Mouse (Mus musculus): ENCODE measurements around the gene Gm40193.
A peak's percentile ranks its signal among the peaks of the same experiment; 100 is the strongest.

Gm40193 gene

DNA sequence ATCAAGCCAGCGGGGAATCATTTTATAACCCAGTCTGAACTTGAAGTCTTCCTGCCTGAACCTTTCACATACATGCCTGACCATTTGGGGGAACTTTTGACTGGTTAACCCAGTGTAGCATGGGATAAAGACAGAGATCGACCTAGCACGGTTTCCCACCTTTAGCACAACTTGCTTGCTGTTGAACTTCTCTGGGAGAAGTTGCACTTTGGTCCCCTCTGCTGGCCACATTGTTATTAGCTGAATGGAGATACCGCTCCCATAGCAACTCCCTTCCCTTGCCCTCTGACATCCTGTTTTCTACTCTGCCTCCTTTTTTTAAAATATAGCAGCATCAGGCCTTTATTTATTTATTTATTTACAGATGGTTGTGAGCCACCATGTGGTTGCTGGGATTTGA, 26.4 kb downstream of the Gm40193 start:
- DNase-seq (ENCODE audit: low read depth, low spot score): peak; percentile 53

DNA sequence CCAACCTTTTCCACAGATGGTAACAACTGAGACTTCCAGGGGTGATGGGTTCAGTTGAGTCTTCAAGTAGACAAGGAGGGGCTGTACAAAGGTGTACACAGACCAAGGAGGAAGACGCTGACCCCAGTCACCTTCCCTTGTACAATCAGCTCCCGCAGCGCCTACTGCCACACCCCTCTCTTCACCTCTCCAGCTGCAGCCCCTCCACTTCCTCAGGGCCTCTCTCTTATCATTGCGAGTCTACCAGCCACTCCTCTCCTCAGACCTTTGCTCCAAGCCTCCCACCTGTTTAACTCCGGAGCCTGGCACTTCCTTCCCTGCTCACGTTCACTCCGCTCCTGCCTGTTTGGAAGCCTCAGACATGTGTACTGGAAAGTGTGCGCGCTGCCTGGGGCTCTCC, 27.8 kb downstream of the Gm40193 start, which contains the start of gene Tm4sf5:
Tm4sf5 (plus strand) TSS at position 275 of the 400 bp plus-strand sequence.
- DNase-seq (ENCODE audit: low read depth, low spot score): no peak

DNA sequence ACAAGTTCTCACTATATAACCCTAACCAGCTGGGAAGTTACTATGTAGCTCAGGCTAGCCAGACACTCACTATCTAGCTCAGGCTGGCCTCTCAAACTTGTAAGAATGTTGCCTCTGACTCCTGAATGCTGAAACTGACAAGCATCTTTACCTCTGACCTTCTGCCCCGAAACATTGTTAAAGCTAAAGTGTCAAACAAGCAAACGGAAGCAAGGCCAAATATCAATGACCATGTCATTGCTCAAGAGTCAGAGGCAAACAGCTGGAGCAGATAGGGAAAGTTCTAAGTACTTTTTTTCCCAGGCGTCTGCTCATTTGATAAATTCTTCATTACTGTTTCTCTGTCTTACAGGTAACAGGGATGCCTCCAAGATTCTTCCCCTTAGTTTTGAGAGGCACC, 30.7 kb downstream of the Gm40193 start:
- no peak for DNase-seq (ENCODE audit: low read depth, low spot score)

DNA sequence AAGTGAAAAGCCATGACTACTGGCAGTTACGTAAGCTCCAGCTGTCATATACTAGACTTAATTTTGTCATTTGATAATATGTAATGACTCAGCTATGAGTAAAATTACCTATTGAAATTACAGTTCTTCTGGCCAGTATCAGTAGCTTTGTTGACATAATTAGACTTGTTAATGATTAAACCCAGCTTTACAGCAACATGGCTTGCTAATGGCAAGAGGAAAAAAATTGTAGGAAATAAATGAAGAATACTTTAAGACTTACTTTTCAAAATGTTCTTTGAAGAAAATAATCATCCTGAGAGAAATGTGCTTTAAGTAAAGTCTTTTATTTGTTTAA, 32.3 kb downstream of the Gm40193 start:
- DNase-seq (ENCODE audit: low read depth, low spot score): no peak

DNA sequence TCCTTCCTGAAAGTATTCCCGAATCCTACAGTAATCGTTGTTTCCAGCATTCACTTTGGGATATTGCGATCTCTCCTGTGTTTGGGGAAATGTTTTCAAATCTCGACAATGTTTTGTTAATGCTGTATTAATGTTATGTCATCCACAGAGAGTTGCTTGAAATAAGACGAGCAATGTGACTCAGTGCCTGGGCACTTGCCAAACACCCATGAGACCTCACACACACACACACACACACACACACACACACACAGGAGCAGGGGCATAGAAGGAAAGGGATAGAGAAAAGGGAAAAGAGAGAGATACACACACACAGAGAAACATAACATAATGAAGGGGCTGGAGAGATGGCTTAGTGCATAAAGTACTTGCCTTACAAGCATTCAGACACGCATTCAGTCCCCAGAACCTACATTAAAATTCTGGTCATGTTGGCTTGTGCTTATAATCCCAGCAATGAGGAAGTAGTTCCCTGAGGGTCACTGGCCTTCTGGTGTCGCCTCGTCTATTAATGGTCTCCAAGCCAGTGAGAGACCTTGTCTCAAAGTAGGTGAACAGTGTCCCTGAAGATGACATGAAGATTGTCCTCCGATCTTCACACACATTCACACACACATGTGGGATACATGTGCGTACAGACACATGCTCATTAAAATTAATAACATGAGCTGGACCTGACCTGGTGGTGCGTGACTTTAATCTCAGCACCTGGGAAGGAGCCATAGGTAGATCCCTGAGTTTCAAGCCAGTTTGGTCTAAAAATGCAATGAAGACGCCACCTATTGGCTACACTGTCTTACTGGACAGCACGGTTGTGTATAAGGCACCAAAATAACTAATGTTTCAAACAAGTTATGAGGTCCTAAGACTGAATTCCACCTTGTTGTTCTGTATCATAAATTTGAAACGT, 32.9 kb downstream of the Gm40193 start:
- no peak for DNase-seq (ENCODE audit: low read depth, low spot score)

DNA sequence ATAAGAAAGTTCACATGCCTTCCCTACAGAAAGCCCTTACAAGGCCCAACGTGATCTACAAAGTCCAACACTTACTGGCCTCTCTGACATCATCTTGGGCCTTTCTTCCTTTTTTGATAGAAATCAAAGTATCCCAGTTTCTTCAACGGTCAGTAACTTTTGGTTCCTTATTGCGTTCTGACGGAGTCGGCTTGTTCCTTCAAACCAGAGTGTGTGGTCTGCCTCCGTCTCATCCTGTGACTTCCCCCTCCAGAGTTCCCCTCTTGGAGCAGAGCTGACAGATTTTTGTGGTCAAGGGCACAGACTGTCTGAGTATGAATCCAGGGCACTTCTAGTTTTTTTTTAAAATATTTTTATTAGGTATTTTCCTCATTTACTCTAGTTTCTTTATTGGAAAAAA, 43.1 kb downstream of the Gm40193 start:
- peak; percentile 25 for DNase-seq (ENCODE audit: low read depth, low spot score)

DNA sequence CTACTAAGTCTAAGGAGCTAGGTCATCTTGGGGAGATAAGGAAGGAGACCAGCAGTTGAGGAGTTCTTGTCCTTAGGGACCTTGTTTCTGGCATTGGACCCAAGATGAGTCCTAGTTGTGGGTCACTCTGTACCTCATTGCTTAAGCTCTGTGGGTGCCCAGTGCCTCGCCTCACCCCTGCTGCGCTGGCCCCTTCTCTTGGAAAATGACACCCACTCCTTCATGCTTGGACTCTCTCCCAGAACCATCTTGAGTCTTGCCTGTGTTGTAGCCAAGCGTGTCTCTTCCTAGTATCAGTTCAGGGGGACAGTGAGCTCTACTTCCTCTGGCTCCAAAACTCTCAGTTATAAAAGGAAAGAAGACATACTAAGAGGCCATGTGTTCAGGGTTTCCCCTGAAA, 43.6 kb downstream of the Gm40193 start:
- peak; percentile 84 for DNase-seq (ENCODE audit: low read depth, low spot score)

DNA sequence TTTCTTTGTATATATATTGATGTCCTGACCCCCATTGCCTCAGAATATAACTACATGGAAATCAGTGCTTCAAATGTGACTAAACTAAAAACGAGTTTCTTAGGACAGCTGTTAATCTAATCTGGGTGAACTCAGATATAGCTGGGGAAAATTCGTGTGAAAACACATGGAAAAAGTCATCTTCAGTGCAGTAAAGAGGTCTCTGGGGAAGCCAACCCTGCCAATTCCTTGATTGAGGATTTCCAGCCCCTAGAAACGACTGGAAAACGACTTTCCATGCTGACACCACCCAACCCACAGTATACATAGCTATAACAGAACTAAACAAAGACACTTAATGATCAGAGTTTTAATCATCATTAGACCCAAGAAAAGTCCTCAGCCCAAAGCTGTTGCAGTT, 44.9 kb downstream of the Gm40193 start:
- peak; percentile 25 for DNase-seq (ENCODE audit: low read depth, low spot score)

DNA sequence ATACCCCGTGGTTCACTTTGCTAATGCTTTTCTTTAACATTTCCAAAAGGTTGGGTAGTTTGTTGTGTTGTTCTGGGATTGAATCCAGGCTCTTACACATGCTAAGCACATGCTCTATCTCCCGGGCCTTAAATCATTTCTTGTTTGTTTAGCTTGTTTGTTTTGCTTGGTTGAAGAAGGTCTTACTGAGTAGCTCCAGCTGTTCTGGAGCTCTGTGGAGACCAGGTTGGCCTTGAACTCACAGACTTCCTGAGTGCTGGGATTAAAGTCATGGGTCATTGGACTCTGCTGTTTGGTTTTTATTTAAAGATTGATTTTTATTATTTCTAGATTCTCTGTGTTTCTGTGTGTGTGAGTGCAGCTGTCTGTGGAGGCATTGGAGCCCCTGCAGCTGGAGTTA, 47.2 kb downstream of the Gm40193 start:
- DNase-seq (ENCODE audit: low read depth, low spot score): no peak

Data from skeletal muscle tissue, adult 2 months (tissue).